Mouse (Mus musculus) large intestine, adult 2 months (tissue): ENCODE results near the gene Ndufb6. TPM values are rescaled to one million over a fixed set of nuclear protein-coding genes. Genes with fewer than 3 reads are reported as not detected.

Experiments used
- DNase-seq: peaks from one replicate; pipeline ENCODE4 v3.0.0-alpha.2; 2012; ENCODE audit warnings: low read depth, low spot score
- WGBS: fragments of 180-500 bp; shearing (Covaris S2); methylation state at CpG from one replicate; pipeline ENCODE4 v1.1.7; 2018; 5-methylcytosine and 5-hydroxymethylcytosine counted together
- polyA plus RNA-seq: library from polyadenylated mRNA; depleted of rRNA; stranded (reverse); fragments of >200 nt; gene quantifications from 2 replicates; pipeline ENCODE4 v1.2.3, GENCODE M21; 2012

The Ndufb6 gene
- polyA plus RNA-seq, 1 experiment, result 94.9 TPM

GRCm38 (mm10) chr4:40264321-40264720 lies 14.9 kb downstream of the Ndufb6 start:
- no peak for DNase-seq
- 60% methylated on average over 1 of the region's 1 CpGs for WGBS

- WGBS, result 84% methylated on average over 8 of the region's 8 CpGs
- no peak for DNase-seq
Observed at GRCm38 (mm10) chr4:40254385-40255103, 24.7 kb downstream of the Ndufb6 start.

- WGBS, result 31% methylated on average over 2 of the region's 2 CpGs
- no peak for DNase-seq
Observed at GRCm38 (mm10) chr4:40253766-40254165, 25.5 kb downstream of the Ndufb6 start.

GRCm38 (mm10) chr4:40250984-40251383 lies 28.2 kb downstream of the Ndufb6 start:
- WGBS, result 87% methylated on average over 5 of the region's 5 CpGs
- DNase-seq, result no peak

- WGBS, result 75% methylated on average over 8 of the region's 8 CpGs
- no peak for DNase-seq
Observed at GRCm38 (mm10) chr4:40244035-40244434, 35.2 kb downstream of the Ndufb6 start.

GRCm38 (mm10) chr4:40243006-40243405 lies 36.2 kb downstream of the Ndufb6 start:
- 85% methylated on average over 4 of the region's 4 CpGs for WGBS
- no peak for DNase-seq

- 62% methylated on average over 6 of the region's 6 CpGs for WGBS
- DNase-seq, result no peak
Observed at GRCm38 (mm10) chr4:40241928-40242327, 37.3 kb downstream of the Ndufb6 start.

- DNase-seq, result no peak
- 33% methylated on average over 5 of the region's 5 CpGs for WGBS
Observed at GRCm38 (mm10) chr4:40240272-40240744, 38.9 kb downstream of the Ndufb6 start.

GRCm38 (mm10) chr4:40239409-40240271 lies 39.6 kb downstream of the Ndufb6 start, which contains the start of gene Ddx58:
Gene Ddx58 (minus strand): TSS chr4:40239828.
- WGBS, result 2% methylated on average over 35 of the region's 35 CpGs
- no peak for DNase-seq

GRCm38 (mm10) chr4:40238483-40239408 lies 40.5 kb downstream of the Ndufb6 start:
- DNase-seq, result no peak
- WGBS, result 1% methylated on average over 17 of the region's 17 CpGs

- DNase-seq, result no peak
- 84% methylated on average over 4 of the region's 4 CpGs for WGBS
Observed at GRCm38 (mm10) chr4:40236829-40237228, 42.4 kb downstream of the Ndufb6 start.

- 92% methylated on average over 6 of the region's 6 CpGs for WGBS
- DNase-seq, result no peak
Observed at GRCm38 (mm10) chr4:40234256-40234655, 45.0 kb downstream of the Ndufb6 start.

- 92% methylated on average over 7 of the region's 7 CpGs for WGBS
- DNase-seq, result no peak
Observed at GRCm38 (mm10) chr4:40233062-40233664, 46.1 kb downstream of the Ndufb6 start.

- DNase-seq, result no peak
- 89% methylated on average over 6 of the region's 6 CpGs for WGBS
Observed at GRCm38 (mm10) chr4:40229723-40230122, 49.5 kb downstream of the Ndufb6 start.

- DNase-seq, result no peak
- 89% methylated on average over 7 of the region's 7 CpGs for WGBS
Observed at GRCm38 (mm10) chr4:40227886-40228285, 51.3 kb downstream of the Ndufb6 start.

- no peak for DNase-seq
- WGBS, result 87% methylated on average over 11 of the region's 11 CpGs
Observed at GRCm38 (mm10) chr4:40227131-40227530, 52.1 kb downstream of the Ndufb6 start.

- DNase-seq, result no peak
Observed at GRCm38 (mm10) chr4:40226095-40226494, 53.1 kb downstream of the Ndufb6 start.

GRCm38 (mm10) chr4:40221876-40222585 lies 57.2 kb downstream of the Ndufb6 start:
- WGBS, result 69% methylated on average over 21 of the region's 21 CpGs
- DNase-seq, result no peak

More at GRCm38 (mm10) chr4:40226095-40226494, 53.1 kb downstream of the Ndufb6 start:
- 74% methylated on average over 5 of the region's 5 CpGs for WGBS
